Mouse (Mus musculus): ENCODE results near the gene Olfr432. TPM values are rescaled to one million over a fixed set of nuclear protein-coding genes. Genes with fewer than 3 reads are reported as not detected.
"Not testable (repeated sequence)": the region's sequence is repeated elsewhere in the genome, so short reads cannot be mapped to it uniquely, and the experiment has no call there.

Gene Olfr432
- polyA plus RNA-seq (2012): not detected in 2 replicates

GRCm38 (mm10) chr1:174048893-174049292 is at the start of gene Olfr432:
Gene Olfr432 (plus strand): TSS chr1:174049205.
- no peaks in the 10 kb centered on the region for H3K27me3 ChIP-seq (ENCODE audit: control insufficient read depth)
- H3K4me3 ChIP-seq (replicated peaks): no peak within 1 kb of the TSS
- no peaks in the 10 kb centered on the region for H3K36me3 ChIP-seq (ENCODE audit: control insufficient read depth)
- TF ChIP-seq GATA1 (IDR thresholded peaks at IDR 0.05; ENCODE audit: low read length) (no peak), TAL1 (IDR thresholded peaks at IDR 0.05; ENCODE audit: low read length) (no peak)
- no peaks in the 10 kb centered on the region for H3K4me1 ChIP-seq (ENCODE audit: control insufficient read depth)
- no peaks in the 10 kb centered on the region for H3K9me3 ChIP-seq (ENCODE audit: control insufficient read depth, low read length)

- not testable (repeated sequence) for H3K27me3 ChIP-seq (ENCODE audit: control insufficient read depth); H3K4me3 ChIP-seq (replicated peaks); H3K9me3 ChIP-seq (ENCODE audit: control insufficient read depth, low read length); H3K36me3 ChIP-seq (ENCODE audit: control insufficient read depth); H3K4me1 ChIP-seq (ENCODE audit: control insufficient read depth)
These were observed 44.5 kb upstream of the Olfr432 start for GRCm38 (mm10) chr1:174004352-174005109.

- not testable (repeated sequence) for H3K4me1 ChIP-seq (ENCODE audit: control insufficient read depth); H3K27me3 ChIP-seq (ENCODE audit: control insufficient read depth); H3K4me3 ChIP-seq (replicated peaks); H3K36me3 ChIP-seq (ENCODE audit: control insufficient read depth); H3K9me3 ChIP-seq (ENCODE audit: control insufficient read depth, low read length)
These were observed 42.0 kb upstream of the Olfr432 start for GRCm38 (mm10) chr1:174007050-174007449.

- no peak for TF ChIP-seq TAL1 (IDR thresholded peaks at IDR 0.05; ENCODE audit: low read length)
- TF ChIP-seq GATA1 (IDR thresholded peaks at IDR 0.05; ENCODE audit: low read length): no peak
- Histone ChIP-seq H3K4me1 (ENCODE audit: control insufficient read depth) (no peaks in the 10 kb centered on the region), H3K36me3 (ENCODE audit: control insufficient read depth) (no peaks in the 10 kb centered on the region), H3K4me3 (replicated peaks) (no peak within 1 kb of the TSS), H3K9me3 (ENCODE audit: control insufficient read depth, low read length) (no peaks in the 10 kb centered on the region), H3K27me3 (ENCODE audit: control insufficient read depth) (no peaks in the 10 kb centered on the region)
These were observed 17.3 kb upstream of the Olfr432 start, which contains the start of gene Ifi205 for GRCm38 (mm10) chr1:174031698-174032097. Gene Ifi205 (minus strand): TSS chr1:174031810.

GRCm38 (mm10) chr1:174035841-174036240 is 13.2 kb upstream of the Olfr432 start:
- Histone ChIP-seq H3K36me3 (ENCODE audit: control insufficient read depth) (no peaks in the 10 kb centered on the region), H3K27me3 (ENCODE audit: control insufficient read depth) (no peaks in the 10 kb centered on the region), H3K9me3 (ENCODE audit: control insufficient read depth, low read length) (no peaks in the 10 kb centered on the region), H3K4me3 (replicated peaks) (no peak overlapping the region), H3K4me1 (ENCODE audit: control insufficient read depth) (no peaks in the 10 kb centered on the region)
- TF ChIP-seq TAL1 (IDR thresholded peaks at IDR 0.05; ENCODE audit: low read length) (no peak), GATA1 (IDR thresholded peaks at IDR 0.05; ENCODE audit: low read length) (no peak)

- Histone ChIP-seq H3K4me3 (replicated peaks) (no peak overlapping the region), H3K36me3 (ENCODE audit: control insufficient read depth) (no peaks in the 10 kb centered on the region), H3K4me1 (ENCODE audit: control insufficient read depth) (no peaks in the 10 kb centered on the region), H3K27me3 (ENCODE audit: control insufficient read depth) (no peaks in the 10 kb centered on the region), H3K9me3 (ENCODE audit: control insufficient read depth, low read length) (no peaks in the 10 kb centered on the region)
- TF ChIP-seq TAL1 (IDR thresholded peaks at IDR 0.05; ENCODE audit: low read length) (no peak), GATA1 (IDR thresholded peaks at IDR 0.05; ENCODE audit: low read length) (no peak)
These were observed 10.5 kb upstream of the Olfr432 start for GRCm38 (mm10) chr1:174038480-174038879.

GRCm38 (mm10) chr1:174040523-174041177 is 8.4 kb upstream of the Olfr432 start, which contains the start of gene Olfr433:
Gene Olfr433 (plus strand): TSS chr1:174040705.
- TF ChIP-seq GATA1 (IDR thresholded peaks at IDR 0.05; ENCODE audit: low read length) (no peak), TAL1 (IDR thresholded peaks at IDR 0.05; ENCODE audit: low read length) (no peak)
- no peak within 1 kb of the TSS for H3K4me3 ChIP-seq (replicated peaks)
- H3K27me3 ChIP-seq (ENCODE audit: control insufficient read depth): no peaks in the 10 kb centered on the region
- H3K9me3 ChIP-seq (ENCODE audit: control insufficient read depth, low read length): no peaks in the 10 kb centered on the region
- no peaks in the 10 kb centered on the region for H3K36me3 ChIP-seq (ENCODE audit: control insufficient read depth)
- no peaks in the 10 kb centered on the region for H3K4me1 ChIP-seq (ENCODE audit: control insufficient read depth)

- H3K4me3 ChIP-seq (replicated peaks); H3K9me3 ChIP-seq (ENCODE audit: control insufficient read depth, low read length); H3K36me3 ChIP-seq (ENCODE audit: control insufficient read depth); H3K27me3 ChIP-seq (ENCODE audit: control insufficient read depth); H3K4me1 ChIP-seq (ENCODE audit: control insufficient read depth): not testable (repeated sequence)
These were observed 6.7 kb upstream of the Olfr432 start for GRCm38 (mm10) chr1:174042091-174042884.

- TF ChIP-seq GATA1 (IDR thresholded peaks at IDR 0.05; ENCODE audit: low read length) (no peak), TAL1 (IDR thresholded peaks at IDR 0.05; ENCODE audit: low read length) (no peak)
- Histone ChIP-seq H3K27me3 (ENCODE audit: control insufficient read depth) (no peaks in the 10 kb centered on the region), H3K36me3 (ENCODE audit: control insufficient read depth) (no peaks in the 10 kb centered on the region), H3K4me1 (ENCODE audit: control insufficient read depth) (no peaks in the 10 kb centered on the region), H3K4me3 (replicated peaks) (no peak overlapping the region), H3K9me3 (ENCODE audit: control insufficient read depth, low read length) (no peaks in the 10 kb centered on the region)
These were observed 4.6 kb upstream of the Olfr432 start for GRCm38 (mm10) chr1:174044431-174044830.

GRCm38 (mm10) chr1:174048227-174048626 is 778 bp upstream of the Olfr432 start:
- not testable (repeated sequence) for H3K4me3 ChIP-seq (replicated peaks); H3K9me3 ChIP-seq (ENCODE audit: control insufficient read depth, low read length); H3K36me3 ChIP-seq (ENCODE audit: control insufficient read depth); H3K4me1 ChIP-seq (ENCODE audit: control insufficient read depth); H3K27me3 ChIP-seq (ENCODE audit: control insufficient read depth)

GRCm38 (mm10) chr1:174049357-174049756 is 352 bp downstream of the Olfr432 start:
- H3K9me3 ChIP-seq (ENCODE audit: control insufficient read depth, low read length); H3K4me1 ChIP-seq (ENCODE audit: control insufficient read depth); H3K27me3 ChIP-seq (ENCODE audit: control insufficient read depth); H3K4me3 ChIP-seq (replicated peaks); H3K36me3 ChIP-seq (ENCODE audit: control insufficient read depth): not testable (repeated sequence)
